Mouse (Mus musculus) retina, postnatal 1 day (tissue): Measurements from ENCODE around the gene Ilvbl.
"Not testable (repeated sequence)": the region's sequence is repeated elsewhere in the genome, so short reads cannot be mapped to it uniquely, and the experiment has no call there.

Experiments
- DNase-seq: peaks from one replicate; pipeline ENCODE4 v3.0.0-alpha.2; 2012

Ilvbl gene

GRCm38 (mm10) chr10:78591406-78592328 is 17.5 kb downstream of the Ilvbl start, which contains the start of gene Syde1:
TSS of gene Syde1 (minus strand) at chr10:78591964.
- DNase-seq = peak; percentile 73

- DNase-seq = no peak
Measured at GRCm38 (mm10) chr10:78592856-78593379, 18.8 kb downstream of the Ilvbl start.

GRCm38 (mm10) chr10:78593736-78594135 is 19.6 kb downstream of the Ilvbl start:
- DNase-seq = no peak

GRCm38 (mm10) chr10:78594157-78594556 is 20.0 kb downstream of the Ilvbl start:
- no peak for DNase-seq

- no peak for DNase-seq
Measured at GRCm38 (mm10) chr10:78594566-78594965, 20.4 kb downstream of the Ilvbl start.

- no peak for DNase-seq
Measured at GRCm38 (mm10) chr10:78599865-78600264, 25.7 kb downstream of the Ilvbl start.

- peak; percentile 48 for DNase-seq
Measured at GRCm38 (mm10) chr10:78605080-78605479, 30.9 kb downstream of the Ilvbl start.

GRCm38 (mm10) chr10:78607602-78608001 is 33.5 kb downstream of the Ilvbl start:
- DNase-seq = no peak

GRCm38 (mm10) chr10:78617974-78618373 is 43.8 kb downstream of the Ilvbl start, which contains the start of gene Olfr1357:
TSS of gene Olfr1357 (minus strand) at chr10:78618074.
- DNase-seq = no peak

- not testable (repeated sequence) for DNase-seq
Measured at GRCm38 (mm10) chr10:78623143-78623542, 49.0 kb downstream of the Ilvbl start.

GRCm38 (mm10) chr10:78630194-78630593 is 56.0 kb downstream of the Ilvbl start:
- no peak for DNase-seq

- DNase-seq = peak; percentile 65
Measured at GRCm38 (mm10) chr10:78632311-78632710, 58.2 kb downstream of the Ilvbl start.
